Mouse (Mus musculus): ENCODE data around the gene Ficd. TPM values are rescaled to one million over a fixed set of nuclear protein-coding genes. Genes with fewer than 3 reads are reported as not detected.

Gene Ficd
- 8.0 TPM for polyA plus RNA-seq (2014; fragmentation: Illumina TruSeq; extraction: RNeasy Lipid Tissue Mini Kit (QIAGEN cat#74804); ENCODE audit: low read depth, low replicate concordance)

GRCm38 (mm10) chr5:113735345-113736112, at the start of gene Ficd:
Ficd (plus strand) TSS chr5:113735803.

GRCm38 (mm10) chr5:113724446-113724845, 11.2 kb upstream of the Ficd start, which contains the start of gene 1700069L16Rik:
1700069L16Rik (minus strand) TSS chr5:113724772.

GRCm38 (mm10) chr5:113772450-113772895, 36.9 kb downstream of the Ficd start, which contains the start of the genes Sart3 and Iscu:
Sart3 (minus strand) TSS chr5:113772510.
Iscu (plus strand) TSS chr5:113772748.

Other genes with a start within 250 kb of the Ficd start
- 0.47 TPM for gene Wscd2, start 245.5 kb upstream of the Ficd start, polyA plus RNA-seq (2014; fragmentation: Illumina TruSeq; extraction: RNeasy Lipid Tissue Mini Kit (QIAGEN cat#74804); ENCODE audit: low read depth, low replicate concordance)
- gene Cmklr1, start 85.4 kb upstream of the Ficd start, polyA plus RNA-seq (2014; fragmentation: Illumina TruSeq; extraction: RNeasy Lipid Tissue Mini Kit (QIAGEN cat#74804); ENCODE audit: low read depth, low replicate concordance) = 14.2 TPM
- not detected for gene 1700069L16Rik, start 11.0 kb upstream of the Ficd start, polyA plus RNA-seq (2014; fragmentation: Illumina TruSeq; extraction: RNeasy Lipid Tissue Mini Kit (QIAGEN cat#74804); ENCODE audit: low read depth, low replicate concordance)
- gene Sart3, start 36.7 kb downstream of the Ficd start, polyA plus RNA-seq (2014; fragmentation: Illumina TruSeq; extraction: RNeasy Lipid Tissue Mini Kit (QIAGEN cat#74804); ENCODE audit: low read depth, low replicate concordance) = 11.7 TPM
- gene Iscu, start 36.9 kb downstream of the Ficd start, polyA plus RNA-seq (2014; fragmentation: Illumina TruSeq; extraction: RNeasy Lipid Tissue Mini Kit (QIAGEN cat#74804); ENCODE audit: low read depth, low replicate concordance) = 187 TPM
- gene Tmem119, start 64.7 kb downstream of the Ficd start, polyA plus RNA-seq (2014; fragmentation: Illumina TruSeq; extraction: RNeasy Lipid Tissue Mini Kit (QIAGEN cat#74804); ENCODE audit: low read depth, low replicate concordance) = 10.8 TPM
- gene Selplg, start 96.8 kb downstream of the Ficd start, polyA plus RNA-seq (2014; fragmentation: Illumina TruSeq; extraction: RNeasy Lipid Tissue Mini Kit (QIAGEN cat#74804); ENCODE audit: low read depth, low replicate concordance) = 3.2 TPM
- gene Coro1c, start 173.0 kb downstream of the Ficd start, polyA plus RNA-seq (2014; fragmentation: Illumina TruSeq; extraction: RNeasy Lipid Tissue Mini Kit (QIAGEN cat#74804); ENCODE audit: low read depth, low replicate concordance) = 20.3 TPM

Data from heart, adult 10 weeks (tissue).